Mouse (Mus musculus) lung, postnatal 14 days (tissue): ENCODE results near the gene Olfr774.
"Not testable (repeated sequence)": the region's sequence is repeated elsewhere in the genome, so short reads cannot be mapped to it uniquely, and the experiment has no call there.

Source experiments
- DNase-seq: peaks from one replicate; pipeline ENCODE4 v3.0.0; 2021

Gene Olfr774

DNA sequence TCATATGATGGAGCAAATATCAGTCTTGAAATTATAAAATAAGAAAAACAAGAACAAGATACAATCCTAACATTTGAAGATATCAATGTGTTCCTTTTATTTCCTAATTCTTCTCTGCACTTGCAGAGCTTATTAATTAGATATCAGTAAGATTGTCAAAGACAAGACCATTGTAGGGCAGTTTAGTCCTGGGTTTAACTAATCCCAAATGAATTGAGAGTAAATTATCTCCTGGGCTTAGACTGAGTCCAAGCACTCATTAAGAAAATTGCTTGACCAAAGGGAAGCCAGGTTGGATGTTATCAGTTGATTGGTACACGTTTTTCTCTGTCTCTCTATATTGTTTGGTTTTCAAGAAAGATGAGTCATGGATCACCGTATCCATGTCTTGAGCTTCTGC, at the start of gene Olfr774:
Olfr774 (plus strand) TSS at position 301 of the 400 bp plus-strand sequence.
- no peak for DNase-seq

GRCm38 (mm10) chr10:129187319-129187718, 48.7 kb upstream of the Olfr774 start, which contains the start of gene Olfr773:
TSS of gene Olfr773 (minus strand) at chr10:129187419.
- DNase-seq: not testable (repeated sequence)

- DNase-seq: no peak
Measured at GRCm38 (mm10) chr10:129230737-129231136, 5.3 kb upstream of the Olfr774 start.

GRCm38 (mm10) chr10:129248112-129248511, 12.1 kb downstream of the Olfr774 start, which contains the start of gene Olfr775:
TSS of gene Olfr775 (plus strand) at chr10:129248412.
- no peak for DNase-seq

DNA sequence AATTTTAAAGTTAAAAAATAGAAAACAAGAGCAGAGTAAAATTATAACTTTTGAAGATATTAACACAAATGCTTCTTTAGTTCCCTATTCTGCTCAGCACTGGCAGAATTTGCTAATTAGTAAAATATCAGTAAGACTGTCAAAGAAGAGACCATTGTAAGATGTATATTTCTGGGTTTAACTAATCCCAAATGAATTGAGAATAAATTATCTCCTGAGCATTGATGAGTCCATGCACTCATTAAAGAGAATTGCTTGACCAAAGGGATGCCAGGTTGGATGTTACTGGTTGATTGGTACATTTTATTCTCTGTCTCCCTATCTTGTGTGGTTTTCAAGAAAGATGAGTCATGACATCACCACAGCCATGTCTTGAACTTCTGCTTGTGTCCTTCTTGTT, 22.8 kb downstream of the Olfr774 start, which contains the start of gene Olfr776:
Olfr776 (plus strand) TSS at position 301 of the 400 bp plus-strand sequence.
- no peak for DNase-seq

- DNase-seq: no peak
Measured at GRCm38 (mm10) chr10:129271081-129271535, 35.1 kb downstream of the Olfr774 start, which contains the start of gene Olfr777. TSS of gene Olfr777 (minus strand) at chr10:129271485.
